Mouse (Mus musculus) adrenal gland, adult 2 months (tissue): ENCODE results near the gene Usp50. TPM values are rescaled to one million over a fixed set of nuclear protein-coding genes. Genes with fewer than 3 reads are reported as not detected.

Experiments
- DNase-seq: peaks from one replicate; pipeline ENCODE4 v3.0.0; 2021
- long read RNA-seq: library from polyadenylated mRNA; stranded (forward); transcript quantifications from one replicate; pipeline ENCODE4 v2.0.0, GENCODE M21; 2021
- polyA plus RNA-seq: library from polyadenylated mRNA; depleted of rRNA; stranded (reverse); fragments of >200 nt; gene quantifications from 2 replicates; pipeline ENCODE4 v1.2.3, GENCODE M21; 2012; rRNA removed
- total RNA-seq, 2 experiments: library from RNA; stranded (reverse); gene quantifications; 2 replicates each; pipeline ENCODE4 v1.2.3; 2021

Gene Usp50
- total RNA-seq (not detected), polyA plus RNA-seq (0.30 and 0.54 TPM in 2 replicates)
- long read RNA-seq, partial matches to known transcripts = 0 of 155 reads
- long read RNA-seq, other reads (novel, unspliced or antisense) = 155 of 155 reads

DNA sequence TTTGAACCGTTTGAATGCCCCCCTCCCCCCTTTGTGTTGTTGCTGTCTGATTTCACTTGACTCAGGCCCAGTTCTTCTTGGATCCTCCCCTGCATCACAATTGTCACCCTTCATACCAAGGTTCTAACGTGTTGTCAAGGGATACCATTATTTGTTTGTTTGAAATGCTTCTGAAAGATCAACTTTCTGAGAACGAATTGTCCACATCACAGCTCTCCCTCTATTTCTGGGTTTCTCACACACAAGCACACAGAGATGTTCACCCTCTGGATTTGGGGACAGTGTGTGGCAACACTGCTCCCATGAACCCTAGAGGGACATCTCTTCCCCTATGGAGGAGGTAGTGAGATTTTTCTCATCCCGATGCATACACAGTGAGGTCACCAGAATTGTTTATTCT, at the start of gene Usp50:
TSS of gene Usp50 (minus strand) at position 101 of the 400 bp plus-strand sequence.
- DNase-seq = no peak

DNA sequence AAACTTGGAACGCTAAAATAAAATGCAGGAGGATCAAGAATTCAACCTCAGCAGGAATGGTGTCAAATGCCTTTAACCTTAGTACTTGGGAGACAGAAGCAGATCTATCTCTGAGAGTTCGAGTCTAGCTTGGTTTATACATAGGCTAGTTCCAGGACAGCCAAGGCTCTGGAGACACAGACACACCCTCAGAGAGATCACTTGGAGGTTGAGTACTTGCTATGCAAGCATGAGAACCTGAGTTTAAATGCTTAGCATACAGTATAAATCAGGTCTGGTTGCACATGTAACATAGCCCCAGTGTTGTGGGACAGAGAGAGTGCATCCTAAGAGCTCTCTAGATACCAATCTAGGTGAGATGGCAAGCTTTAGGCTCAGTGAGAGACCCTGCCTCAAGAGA, 34.1 kb upstream of the Usp50 start:
- no peak for DNase-seq

DNA sequence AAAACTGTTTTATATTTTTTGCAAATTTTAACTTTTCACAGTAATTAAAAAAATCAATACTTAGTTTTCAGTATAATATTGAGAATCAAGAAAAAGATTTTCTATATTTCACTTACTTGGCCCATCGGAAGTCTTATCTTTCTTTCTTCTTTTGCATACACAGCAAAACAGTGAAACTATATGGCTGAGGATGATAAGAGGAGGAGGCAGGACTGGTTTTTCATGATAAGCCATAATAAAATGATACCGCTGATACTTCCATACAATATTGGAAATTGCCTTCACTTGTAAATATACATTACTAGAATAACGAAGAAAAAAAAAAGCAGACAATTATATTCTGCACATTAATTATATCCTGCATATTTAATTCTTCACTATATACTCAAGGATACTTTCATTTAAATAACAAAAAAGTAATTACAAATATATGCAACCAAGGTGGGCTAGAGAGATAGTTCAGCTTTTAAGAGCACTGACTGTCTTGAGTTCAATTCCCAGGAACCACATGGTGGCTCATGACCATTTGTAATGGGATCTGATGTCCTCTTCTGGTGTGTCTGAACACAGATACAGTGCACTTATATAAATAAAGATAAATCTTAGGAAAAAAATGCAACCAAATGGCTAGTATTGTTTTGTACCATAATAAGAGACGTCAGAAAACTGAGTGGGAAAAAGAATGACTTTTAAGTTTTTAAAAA, 33.5 kb upstream of the Usp50 start:
- DNase-seq = no peak

DNA sequence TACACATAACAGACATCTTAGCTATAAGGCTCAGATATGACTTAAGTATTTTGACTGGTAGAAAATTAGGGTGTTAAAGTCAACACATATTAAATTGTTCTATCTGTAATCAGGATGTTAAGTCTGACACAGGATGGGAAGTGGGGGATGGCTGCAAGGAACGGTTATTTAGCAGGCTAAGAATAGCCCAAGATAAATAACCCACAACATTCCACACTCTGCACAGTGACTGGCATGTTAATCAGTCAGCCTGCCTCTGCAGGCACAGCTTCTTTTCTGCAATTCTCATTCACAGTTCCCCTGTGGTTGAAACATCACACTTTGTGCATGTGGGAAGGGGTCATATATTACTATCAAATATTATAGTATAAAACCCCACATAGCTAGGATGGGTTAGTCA, 32.6 kb upstream of the Usp50 start:
- no peak for DNase-seq

DNA sequence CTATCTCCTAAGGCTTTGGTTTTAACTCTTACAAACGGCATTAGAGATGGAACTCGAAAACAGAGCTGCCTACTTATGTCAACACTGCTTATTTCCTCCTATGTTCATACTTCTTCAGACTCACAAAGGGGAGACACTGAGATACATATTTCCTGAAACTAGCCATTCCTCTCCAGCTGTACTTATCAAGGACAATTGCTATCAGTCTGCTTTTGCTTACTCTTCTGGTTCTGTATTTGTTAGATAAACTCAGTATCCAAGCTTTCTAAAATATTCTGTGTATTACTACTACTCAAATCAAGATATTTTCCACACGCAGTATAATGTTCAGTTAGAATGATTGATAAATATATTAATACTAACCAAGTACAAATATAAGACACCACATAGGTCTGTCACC, 18.7 kb upstream of the Usp50 start:
- DNase-seq = no peak

DNA sequence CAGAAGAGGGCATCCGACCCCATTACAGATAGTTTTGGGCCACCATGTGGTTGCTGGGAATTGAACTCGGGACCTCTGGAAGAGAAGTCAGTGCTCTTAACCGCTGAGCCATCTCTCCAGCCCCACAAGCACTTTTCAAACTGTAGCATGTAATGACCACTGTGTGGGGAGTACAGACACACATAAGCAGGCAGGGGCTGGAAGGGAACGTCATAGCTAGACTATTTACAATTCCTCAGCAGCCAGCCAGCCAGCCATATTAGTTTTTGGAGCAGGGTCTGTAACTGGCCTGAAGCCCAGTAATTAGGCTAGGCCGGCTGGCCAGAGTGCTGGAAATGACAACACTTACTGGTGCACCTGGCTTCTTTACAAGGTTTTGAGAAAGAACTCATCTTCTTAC, 15.2 kb upstream of the Usp50 start:
- no peak for DNase-seq

DNA sequence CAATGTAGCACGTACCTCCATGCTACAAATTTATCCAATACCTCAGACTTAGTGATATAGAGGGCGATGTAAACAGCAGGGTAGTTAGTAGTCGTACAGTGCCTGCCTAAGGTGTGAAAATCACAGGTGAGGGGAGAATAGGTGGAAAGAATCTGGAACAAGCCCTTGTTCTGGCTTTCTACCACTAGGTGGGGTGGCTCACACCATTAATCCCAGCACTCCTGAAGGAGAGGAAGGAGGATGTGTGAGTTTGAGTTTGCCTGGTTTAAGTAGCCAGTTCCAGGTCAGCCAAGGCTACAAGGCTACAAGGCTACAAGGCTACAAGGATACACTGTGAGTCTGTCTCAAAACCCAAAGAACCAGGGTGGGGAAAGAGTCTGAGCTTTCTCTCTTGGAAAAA, 12.4 kb upstream of the Usp50 start:
- no peak for DNase-seq

DNA sequence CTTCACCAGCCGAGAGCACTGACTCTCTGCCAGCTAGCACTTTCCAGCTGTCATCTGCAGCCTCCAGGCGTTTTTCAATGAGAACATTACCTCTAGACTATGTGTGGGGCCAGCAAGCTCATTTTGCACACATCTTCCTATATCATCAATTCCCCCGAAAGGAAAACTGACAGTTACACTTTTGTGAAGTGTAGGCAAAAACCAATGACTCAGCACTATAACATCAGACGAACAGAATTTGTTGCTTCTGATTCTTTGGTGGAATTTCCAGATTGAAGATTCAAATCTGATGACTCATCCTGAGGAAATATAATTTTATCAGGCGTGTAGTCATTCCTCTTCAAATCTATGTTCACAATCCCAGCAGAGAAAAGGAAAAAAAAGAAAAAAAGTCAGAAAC, 9.3 kb upstream of the Usp50 start:
- no peak for DNase-seq

DNA sequence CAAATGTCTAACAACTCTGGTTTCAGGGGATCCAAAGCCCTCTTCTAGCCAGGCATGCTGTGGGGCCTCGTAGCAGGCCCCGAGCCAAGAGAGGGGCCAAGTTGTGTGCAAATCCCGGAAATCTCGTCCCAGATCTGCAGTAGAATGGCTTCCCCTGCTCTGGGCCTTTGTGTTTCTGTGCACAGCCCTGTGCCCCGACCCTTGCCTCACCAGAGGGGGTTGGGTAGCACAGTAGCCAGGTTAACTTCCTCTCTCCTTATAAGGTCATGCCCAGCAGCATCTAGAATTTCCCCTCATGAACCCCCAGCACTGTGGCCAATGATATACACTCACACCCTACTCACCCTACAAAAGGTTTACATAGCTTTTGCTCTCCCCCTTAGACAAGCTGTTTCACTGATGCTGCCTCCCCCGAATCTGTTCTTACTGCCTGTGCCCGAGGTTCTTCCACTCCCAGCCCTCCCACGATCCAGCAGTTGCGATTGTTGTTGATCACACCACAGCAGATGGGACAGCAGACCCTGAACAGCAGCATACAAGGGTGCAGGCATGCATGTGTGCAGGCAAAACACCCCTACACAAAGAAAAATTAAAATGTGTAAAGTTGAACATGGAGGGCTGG, 4.6 kb upstream of the Usp50 start:
- DNase-seq = no peak

DNA sequence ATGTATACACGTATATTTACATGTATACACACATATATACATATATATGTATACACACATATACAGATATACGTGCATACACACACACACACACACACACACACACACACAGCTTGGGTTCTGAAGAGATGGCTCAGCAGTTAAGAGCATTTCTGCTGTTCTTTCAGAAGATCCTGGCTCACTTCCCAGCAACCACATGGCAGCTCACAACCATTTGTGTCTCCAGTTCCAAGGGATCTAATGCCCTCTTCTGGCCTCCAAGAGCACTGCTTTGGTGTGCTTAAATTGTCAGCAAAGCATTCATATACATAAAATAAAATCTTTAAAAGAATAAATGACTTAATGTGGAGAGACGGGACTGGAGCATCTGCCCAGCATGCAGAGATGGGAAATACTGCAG, 837 bp downstream of the Usp50 start:
- peak; percentile 56 for DNase-seq

DNA sequence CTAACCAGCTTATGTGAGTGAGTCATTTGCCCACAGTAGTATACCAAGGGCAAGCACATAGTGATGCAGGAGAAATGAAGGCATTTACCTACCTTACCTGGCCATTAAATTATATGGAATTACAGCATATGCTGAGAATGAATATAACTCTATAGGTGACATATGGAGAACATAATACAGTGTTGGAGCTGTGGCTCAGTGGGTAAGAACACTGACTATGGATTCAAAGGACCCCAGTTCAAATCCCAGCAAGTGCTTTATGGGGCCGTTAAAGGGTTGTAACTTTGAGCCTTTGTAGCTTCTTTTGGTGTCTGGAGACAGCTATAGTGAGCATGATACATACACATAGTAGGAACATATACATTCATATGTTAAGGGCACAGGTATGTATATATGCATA, 1.8 kb downstream of the Usp50 start:
- no peak for DNase-seq

DNA sequence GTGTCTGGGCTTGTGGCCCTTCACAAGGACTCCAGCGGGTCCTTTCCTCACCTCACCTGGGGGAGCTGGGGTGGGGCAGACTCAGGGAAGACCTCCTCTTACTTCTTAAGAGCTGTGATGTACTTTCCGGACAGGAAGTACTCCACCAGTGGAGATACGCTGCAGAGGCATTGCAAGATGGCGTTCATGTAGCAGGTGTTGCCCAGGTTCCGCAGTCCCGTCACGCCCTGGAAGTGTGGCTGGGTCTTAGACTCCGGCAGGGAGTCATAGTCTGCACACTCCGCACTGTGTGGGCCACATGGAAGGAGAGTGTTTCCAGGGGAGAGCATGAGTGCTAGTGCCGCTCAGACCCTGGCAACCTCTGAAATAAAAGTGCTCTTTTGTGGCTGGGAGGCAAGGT, 3.0 kb downstream of the Usp50 start:
- DNase-seq = no peak

DNA sequence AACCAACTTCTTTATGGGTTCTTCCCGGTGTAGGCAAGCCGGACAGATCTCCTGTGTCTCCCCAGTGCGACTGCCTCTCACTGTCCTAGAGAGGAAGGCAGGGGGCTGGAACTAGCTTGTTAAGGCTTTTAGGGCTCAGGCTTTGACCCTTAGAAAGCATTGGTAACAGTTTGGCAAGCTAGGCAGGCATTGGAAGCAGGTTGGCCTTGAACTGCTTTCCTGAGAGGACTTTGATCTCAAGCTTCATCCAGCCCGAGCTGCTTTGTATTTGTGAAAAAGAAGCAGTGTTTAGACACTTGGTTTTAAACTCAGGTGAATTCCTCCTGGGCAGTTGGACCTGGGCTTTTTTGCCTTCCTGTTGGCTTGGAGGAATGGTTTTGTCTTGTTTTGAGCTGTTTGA, 4.5 kb downstream of the Usp50 start:
- peak; percentile 38 for DNase-seq

DNA sequence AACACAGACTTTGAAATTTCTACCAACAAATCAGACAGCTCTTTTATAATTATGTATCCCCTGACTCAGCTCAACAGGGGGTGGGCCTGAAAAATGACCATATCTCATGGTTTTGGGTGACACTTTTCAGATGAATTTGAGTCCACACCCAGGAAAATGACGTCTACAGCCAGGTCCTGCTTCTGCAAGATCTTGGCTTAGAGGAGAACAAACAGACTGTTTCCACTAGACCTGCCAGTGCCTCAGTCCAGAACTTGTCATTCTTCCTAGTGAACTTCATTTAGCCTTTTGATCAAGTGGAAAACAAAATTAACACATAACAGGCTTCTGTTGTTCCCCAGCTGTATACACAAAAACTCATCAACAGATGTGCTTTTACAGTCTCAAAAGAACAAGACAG, 6.9 kb downstream of the Usp50 start:
- no peak for DNase-seq

DNA sequence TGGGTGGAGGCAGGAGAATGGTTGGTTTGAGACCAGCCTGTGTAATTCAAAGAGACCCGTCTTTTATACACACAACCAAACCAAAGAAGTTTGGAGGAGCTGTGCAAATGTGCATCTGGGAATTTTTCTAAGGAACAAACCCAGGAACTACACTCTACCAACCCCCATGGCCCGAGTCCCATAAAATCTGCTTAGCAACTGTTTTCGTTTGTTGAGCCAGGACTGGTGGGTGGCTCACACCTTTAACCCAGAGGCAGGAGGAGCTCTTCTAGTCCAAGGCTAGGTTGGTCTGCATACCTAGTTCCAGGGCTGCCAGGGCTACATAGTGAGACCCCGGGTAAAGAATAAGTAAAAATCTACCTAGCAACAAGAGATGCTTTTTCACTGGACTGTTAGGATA, 7.3 kb downstream of the Usp50 start:
- DNase-seq = no peak

DNA sequence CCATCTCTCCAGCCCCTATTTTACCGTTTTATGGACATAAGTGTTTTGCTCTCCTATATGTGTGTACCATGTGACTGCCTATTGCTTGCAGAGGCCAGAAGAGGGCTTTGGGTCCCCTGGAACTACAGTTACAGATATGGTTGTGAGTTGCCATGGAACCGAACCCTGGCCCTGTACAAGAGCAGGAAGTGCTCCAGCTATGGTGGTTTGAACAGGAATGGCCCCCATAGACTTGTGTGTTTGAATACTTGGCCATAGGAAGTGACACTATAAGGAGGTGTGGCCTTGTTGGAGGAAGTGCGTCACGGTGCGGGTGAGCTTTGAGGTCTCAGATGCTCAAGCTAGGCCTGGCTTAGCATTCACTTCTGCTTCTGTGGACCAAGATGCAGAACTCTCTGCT, 11.1 kb downstream of the Usp50 start:
- DNase-seq = no peak

DNA sequence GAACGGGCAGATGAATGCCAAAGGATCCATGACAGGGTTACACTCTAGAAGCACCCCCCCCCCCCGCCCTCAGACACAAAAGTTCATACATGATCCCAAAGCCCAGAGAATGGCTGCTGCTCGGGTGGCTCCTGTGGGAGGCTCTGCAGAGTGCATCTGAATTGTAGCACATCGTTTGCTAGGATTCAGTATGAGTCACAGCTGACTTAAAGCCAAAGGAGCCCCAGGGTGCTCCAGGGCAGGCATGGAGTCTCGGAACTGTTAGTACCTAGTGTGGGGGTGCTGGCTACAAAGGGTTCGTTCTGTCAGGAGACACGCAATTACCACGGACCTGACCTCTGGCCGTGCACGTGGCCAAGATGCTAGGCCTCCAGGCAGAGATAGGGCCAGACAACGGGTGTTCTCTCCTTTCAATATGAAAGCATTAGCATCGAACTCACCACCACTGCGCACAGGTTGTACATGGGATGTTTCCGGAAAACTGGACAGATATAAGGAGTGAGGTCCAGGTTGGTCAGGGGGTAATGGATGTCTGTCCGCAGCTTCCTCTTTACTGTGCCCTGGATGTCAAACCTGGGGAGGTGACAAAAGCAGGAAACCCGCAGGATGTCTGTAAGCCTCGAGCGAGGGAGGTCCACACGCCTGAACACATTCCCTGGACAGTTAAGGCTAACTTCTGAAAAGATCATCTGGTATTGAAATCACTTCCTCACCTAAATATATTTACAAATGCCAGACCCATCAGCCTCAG, 13.7 kb downstream of the Usp50 start:
- peak; percentile 21 for DNase-seq

DNA sequence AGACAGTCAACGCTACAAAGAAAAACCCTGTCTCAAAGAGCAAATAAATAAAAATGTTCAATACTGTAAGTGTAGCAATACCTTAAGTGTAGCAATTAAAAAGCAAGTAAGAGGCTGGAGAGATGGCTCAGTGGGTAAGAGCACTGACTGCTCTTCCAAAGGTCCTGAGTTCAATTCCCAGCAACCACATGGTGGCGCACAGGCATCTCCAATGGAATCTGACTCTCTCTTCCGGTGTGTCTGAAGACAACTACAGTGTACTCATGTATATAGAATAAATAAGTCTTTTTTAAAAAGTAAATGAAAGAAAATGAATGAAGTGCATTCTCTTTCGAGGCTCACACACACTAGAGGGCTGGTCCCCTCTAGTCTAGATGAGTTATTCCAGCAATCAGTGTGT, 15.1 kb downstream of the Usp50 start:
- no peak for DNase-seq

DNA sequence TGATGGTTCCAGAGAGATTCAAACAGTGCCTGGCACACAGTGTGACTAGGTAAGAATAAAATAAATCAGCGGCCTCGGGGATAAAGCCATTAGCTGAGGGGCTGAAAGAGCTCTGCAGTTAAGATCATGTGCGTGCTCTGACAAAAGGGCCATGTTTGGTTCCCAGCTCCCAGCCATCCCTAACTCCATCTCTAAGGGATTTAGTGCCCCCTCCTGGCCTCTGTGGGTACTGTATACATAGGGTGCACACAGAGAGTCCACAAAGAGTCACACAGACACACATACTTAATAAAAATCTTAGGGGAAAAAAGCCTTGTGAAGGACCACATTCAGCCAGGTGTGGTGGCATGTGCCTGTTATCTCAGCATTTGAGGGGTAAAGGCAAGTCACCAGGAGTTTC, 15.7 kb downstream of the Usp50 start:
- no peak for DNase-seq

DNA sequence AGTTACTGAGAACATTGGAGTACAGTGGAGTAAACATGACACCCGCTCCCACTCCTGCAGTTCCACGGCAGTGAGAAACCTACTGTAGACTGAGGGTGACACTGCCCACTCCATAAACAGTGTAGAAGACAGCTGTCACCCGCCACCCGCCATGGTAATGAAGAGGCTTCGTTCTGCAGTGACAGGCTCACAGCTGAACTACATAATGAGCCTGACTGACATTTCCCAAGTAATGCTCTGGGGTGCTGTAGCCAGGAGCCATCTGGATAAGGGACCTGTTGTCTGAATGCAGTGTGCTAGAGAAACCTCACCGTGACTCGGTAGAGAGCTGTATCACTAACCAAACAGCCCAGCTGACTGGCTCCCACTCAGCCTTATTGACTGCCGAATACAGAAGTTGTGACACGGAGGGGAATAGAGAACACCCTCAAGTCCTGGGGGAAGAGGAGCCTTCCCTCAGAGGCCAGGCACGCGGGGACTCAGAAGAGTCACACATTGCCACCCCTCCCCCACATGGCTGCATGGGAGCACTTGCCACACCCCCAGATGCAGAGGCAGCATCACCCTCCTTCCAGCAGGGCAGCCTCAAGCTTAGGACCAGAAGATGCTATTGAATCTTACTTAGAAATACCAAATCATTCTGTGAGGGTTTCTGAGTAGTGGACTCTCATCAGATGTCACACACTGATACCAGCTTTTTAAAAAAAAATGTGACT, 17.2 kb downstream of the Usp50 start:
- DNase-seq = no peak

DNA sequence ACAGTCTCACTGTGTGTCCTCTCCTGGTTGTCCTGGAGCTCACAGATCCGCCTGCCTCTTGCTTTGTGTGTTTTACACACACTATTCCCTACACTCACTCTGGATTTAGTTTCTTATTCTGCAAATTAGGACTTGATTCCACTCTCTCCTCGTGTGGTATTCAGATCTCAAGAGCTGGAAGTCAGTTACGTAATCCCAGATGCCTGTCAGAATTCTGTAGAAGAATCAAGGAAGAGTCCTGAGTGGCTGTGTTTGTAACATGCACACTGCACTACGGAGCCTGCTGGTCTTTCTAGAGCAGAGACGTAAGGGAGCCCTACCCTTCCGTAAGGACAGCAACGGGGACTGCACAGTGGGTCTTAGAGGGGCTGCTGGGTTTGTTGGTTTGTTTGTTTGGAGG, 23.9 kb downstream of the Usp50 start:
- no peak for DNase-seq

DNA sequence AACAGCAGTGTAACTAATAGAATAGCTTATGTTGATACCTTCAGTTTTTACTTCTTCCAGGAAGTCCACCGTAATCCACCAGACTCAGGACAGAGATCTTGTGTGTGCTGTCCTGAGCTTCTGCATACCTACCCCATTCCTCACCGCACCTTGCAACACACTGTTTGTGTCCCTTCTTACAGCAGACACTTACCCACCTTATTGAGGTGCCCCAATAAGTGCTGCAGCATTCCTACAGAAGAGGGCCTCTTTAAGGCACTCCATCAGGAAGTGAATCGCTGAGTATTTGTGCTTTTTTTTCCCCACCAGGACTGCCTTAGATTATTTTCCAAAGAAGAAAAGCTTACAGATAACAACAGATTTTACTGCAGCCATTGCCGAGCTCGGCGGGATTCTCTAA, 27.6 kb downstream of the Usp50 start:
- DNase-seq = no peak

DNA sequence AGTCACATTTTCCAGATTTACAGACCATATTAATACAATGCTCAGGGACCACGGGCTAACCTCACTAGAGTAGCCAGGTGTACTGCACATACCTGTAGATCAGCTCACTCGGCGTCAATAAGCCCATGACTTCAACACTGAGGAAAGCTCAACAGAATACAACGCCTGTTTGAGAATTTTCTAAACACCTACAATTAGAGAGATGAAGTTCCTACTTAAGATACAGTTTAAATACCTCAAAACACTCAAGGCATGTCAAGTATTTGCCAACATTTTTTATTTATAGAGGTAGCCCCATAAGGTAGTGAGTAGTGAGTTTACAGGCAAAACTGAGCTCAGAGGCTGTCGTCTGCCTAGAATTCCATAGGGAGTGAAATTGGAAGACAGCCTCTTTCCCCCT, 39.9 kb downstream of the Usp50 start:
- no peak for DNase-seq
